Mouse (Mus musculus) MEL (cell line): Measurements from ENCODE around the gene Gm609. TPM values are rescaled to one million over a fixed set of nuclear protein-coding genes. Genes with fewer than 3 reads are reported as not detected.

Source experiments
- DNase-seq: peaks from one replicate; pipeline ENCODE4 v3.0.0; 2011; ENCODE audit warnings: low read depth, low spot score
- H3K27ac ChIP-seq: 2 replicates; pipeline ENCODE4 v1.5.1; 2012; ENCODE audit warnings: low read depth, mild to moderate bottlenecking, control low read depth, low read length, moderate library complexity; ENCODE audit not compliant: control insufficient read depth
- H3K27me3 ChIP-seq, 2 experiments: fragments of 150-350 bp in 1 of 2; sonication (generic) in 1 of 2; 2 replicates each; pipeline ENCODE4 v1.6.1; 2012; ENCODE audit warnings: low read length in 2 of 2, mild to moderate bottlenecking in 2 of 2, improper control_type of control experiment in 1 of 2, moderate library complexity in 1 of 2; ENCODE audit not compliant: insufficient read depth in 2 of 2, control insufficient read depth in 1 of 2
- H3K36me3 ChIP-seq, 2 experiments: 2 replicates each; pipeline ENCODE4 v1.6.1; 2012 to 2014; ENCODE audit warnings: low read length in 2 of 2, improper control_type of control experiment in 1 of 2, inconsistent platforms in 1 of 2, mild to moderate bottlenecking in 1 of 2; ENCODE audit not compliant: insufficient read depth in 2 of 2, control insufficient read depth in 1 of 2
- H3K4me1 ChIP-seq, 2 experiments: fragments of 150-350 bp in 1 of 2; sonication (generic) in 1 of 2; 2 replicates each; pipeline ENCODE4 v1.6.1; 2012; ENCODE audit warnings: low read length in 2 of 2, improper control_type of control experiment in 1 of 2, mild to moderate bottlenecking in 1 of 2; ENCODE audit not compliant: insufficient read depth in 2 of 2, control insufficient read depth in 1 of 2
- H3K4me3 ChIP-seq, 2 experiments: fragments of 150-350 bp in 1 of 2; sonication (generic) in 1 of 2; 2 replicates each; pipeline ENCODE4 v1.5.1; 2012; ENCODE audit warnings: low read depth in 2 of 2, low read length in 2 of 2, mild to moderate bottlenecking in 2 of 2, moderate library complexity in 2 of 2, control low read depth in 1 of 2, improper control_type of control experiment in 1 of 2; ENCODE audit not compliant: control insufficient read depth in 1 of 2, insufficient read depth in 1 of 2
- H3K79me2 ChIP-seq: 2 replicates; pipeline ENCODE4 v1.6.1; 2012; ENCODE audit warnings: mild to moderate bottlenecking, low read length, moderate library complexity; ENCODE audit not compliant: control insufficient read depth, poor library complexity, insufficient read depth
- H3K9ac ChIP-seq: 2 replicates; pipeline ENCODE4 v1.6.1; 2012; ENCODE audit warnings: low read depth, mild to moderate bottlenecking, control low read depth, low read length, moderate library complexity; ENCODE audit not compliant: control insufficient read depth, poor library complexity, severe bottlenecking
- H3K9me3 ChIP-seq: fragments of 150-350 bp; sonication (generic); replicated peaks from 2 replicates; pipeline ENCODE4 v1.6.1; 2012; ENCODE audit warnings: mild to moderate bottlenecking, low read length, improper control_type of control experiment, moderate library complexity; ENCODE audit not compliant: insufficient read depth
- CHD2 ChIP-seq: IDR thresholded peaks from 2 replicates; pipeline ENCODE4 v1.6.1; 2011; ENCODE audit warnings: low read length, improper control_type of control experiment
- CTCF ChIP-seq, 3 experiments: IDR thresholded peaks in 2 of 3; conservative IDR thresholded peaks in 1 of 3; 2 replicates each; pipeline ENCODE4 v1.5.1; 2011 to 2012; ENCODE audit warnings: low read length in 3 of 3, low read depth in 2 of 3, mild to moderate bottlenecking in 2 of 3, improper control_type of control experiment in 1 of 3, inconsistent platforms in 1 of 3, mixed read lengths in 1 of 3, moderate library complexity in 1 of 3; ENCODE audit not compliant: control insufficient read depth in 1 of 3, insufficient read depth in 1 of 3, poor library complexity in 1 of 3, severe bottlenecking in 1 of 3
- EP300 ChIP-seq, 2 experiments: IDR thresholded peaks; 2 replicates each; pipeline ENCODE4 v1.6.1; 2011; ENCODE audit warnings: improper control_type of control experiment in 2 of 2, low read length in 2 of 2, low read depth in 1 of 2, mild to moderate bottlenecking in 1 of 2
- ETS1 ChIP-seq: IDR thresholded peaks from 2 replicates; pipeline ENCODE4 v1.6.1; 2012; ENCODE audit warnings: low read depth, mild to moderate bottlenecking, inconsistent platforms, low read length, improper control_type of control experiment, moderate library complexity
- MAX ChIP-seq: IDR thresholded peaks from 2 replicates; pipeline ENCODE4 v1.6.1; 2011; ENCODE audit warnings: low read length, improper control_type of control experiment
- MEF2A ChIP-seq: IDR thresholded peaks from 2 replicates; pipeline ENCODE4 v1.6.1; 2014; ENCODE audit warnings: low read depth, mild to moderate bottlenecking, inconsistent platforms, low read length, improper control_type of control experiment; ENCODE audit not compliant: poor library complexity, insufficient replicate concordance, severe bottlenecking; ENCODE audit errors: extremely low read depth
- NELFE ChIP-seq: IDR thresholded peaks from 2 replicates; pipeline ENCODE4 v1.6.1; 2011; ENCODE audit warnings: low read depth, low read length, improper control_type of control experiment
- POLR2A ChIP-seq, 2 experiments: IDR thresholded peaks; 2 replicates each; pipeline ENCODE4 v1.6.1; 2011 to 2012; ENCODE audit warnings: low read length in 2 of 2, mild to moderate bottlenecking in 2 of 2, control low read depth in 1 of 2, improper control_type of control experiment in 1 of 2, low read depth in 1 of 2, moderate library complexity in 1 of 2; ENCODE audit not compliant: control insufficient read depth in 1 of 2, insufficient read depth in 1 of 2, poor library complexity in 1 of 2
- POLR2AphosphoS2 ChIP-seq: IDR thresholded peaks from 2 replicates; pipeline ENCODE4 v1.6.1; 2011; ENCODE audit warnings: low read length, improper control_type of control experiment
- POLR2AphosphoS5 ChIP-seq: IDR thresholded peaks from 2 replicates; pipeline ENCODE4 v1.6.1; 2012; ENCODE audit warnings: low read depth, borderline replicate concordance, mild to moderate bottlenecking, inconsistent platforms, low read length, moderate library complexity, mixed read lengths
- RAD21 ChIP-seq: IDR thresholded peaks from 2 replicates; pipeline ENCODE4 v1.6.1; 2011; ENCODE audit warnings: mild to moderate bottlenecking, low read depth, low read length, improper control_type of control experiment
- SIN3A ChIP-seq: IDR thresholded peaks from 2 replicates; pipeline ENCODE4 v1.6.1; 2012; ENCODE audit warnings: low read length, improper control_type of control experiment, inconsistent platforms
- SMC3 ChIP-seq: IDR thresholded peaks from 2 replicates; pipeline ENCODE4 v1.6.1; 2011; ENCODE audit warnings: low read depth, low read length, improper control_type of control experiment
- TCF12 ChIP-seq: IDR thresholded peaks from 2 replicates; pipeline ENCODE4 v1.6.1; 2014; ENCODE audit warnings: low read depth, mild to moderate bottlenecking, inconsistent platforms, low read length, improper control_type of control experiment, moderate library complexity
- USF2 ChIP-seq, 2 experiments: IDR thresholded peaks; 2 replicates each; pipeline ENCODE4 v1.6.1; 2011 to 2012; ENCODE audit warnings: improper control_type of control experiment in 2 of 2, low read length in 2 of 2, borderline replicate concordance in 1 of 2, inconsistent platforms in 1 of 2, low read depth in 1 of 2, mild to moderate bottlenecking in 1 of 2; ENCODE audit not compliant: insufficient read depth in 1 of 2
- ZMIZ1 ChIP-seq: IDR thresholded peaks from 2 replicates; pipeline ENCODE4 v1.6.1; 2012; ENCODE audit warnings: low read depth, mild to moderate bottlenecking, inconsistent platforms, low read length, improper control_type of control experiment, moderate library complexity
- ZNF384 ChIP-seq: IDR thresholded peaks from 2 replicates; pipeline ENCODE4 v1.6.1; 2012; ENCODE audit warnings: low read depth, mild to moderate bottlenecking, inconsistent platforms, low read length, improper control_type of control experiment
- polyA plus RNA-seq, 2 experiments: library from polyadenylated mRNA; stranded (reverse) in 1 of 2; unstranded in 1 of 2; fragments of >175 nt in 1 of 2; fragments of >200 nt in 1 of 2; gene quantifications; 2 replicates each; pipeline versions ENCODE4 v1.2.1 to v1.2.4; 2012; ENCODE audit warnings: low replicate concordance in 2 of 2, low read depth in 1 of 2; ENCODE audit not compliant: insufficient read length in 2 of 2, insufficient read depth in 1 of 2, missing spikeins in 1 of 2
- total RNA-seq: library from RNA; depleted of rRNA; stranded (reverse); fragments of 300-350 nt; gene quantifications from 2 replicates; pipeline ENCODE4 v1.2.3, GENCODE M21; 2012

Gene Gm609
- total and polyA plus RNA-seq, 3 experiments = 0.03 TPM; not detected in 2

DNA sequence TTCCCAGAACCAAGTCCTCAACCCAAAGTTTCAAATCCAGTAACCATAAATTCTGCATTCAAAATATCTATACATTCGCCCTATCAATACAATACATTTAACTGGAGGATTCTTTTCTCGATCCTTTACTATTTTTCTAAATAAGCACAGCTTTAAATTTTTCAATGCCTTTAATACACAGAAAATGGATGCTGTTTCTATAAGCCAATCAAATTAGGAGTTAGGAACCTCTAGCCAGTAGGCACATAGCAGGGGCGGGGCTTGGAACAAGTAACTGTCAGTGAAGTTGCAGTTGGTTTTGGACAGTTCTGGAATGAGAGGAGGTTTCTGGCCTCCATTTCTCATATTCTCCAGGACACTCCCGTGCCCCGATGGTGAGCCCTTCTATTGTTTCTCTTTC is 42.2 kb upstream of the Gm609 start, which contains the start of gene Slc9c1:
Slc9c1 (plus strand) TSS at position 301 of the 400 bp plus-strand sequence.
- no peaks in the 10 kb centered on the region for H3K4me1 ChIP-seq
- H3K4me3 ChIP-seq = no peak within 1 kb of the TSS
- H3K9ac ChIP-seq = no peak within 1 kb of the TSS
- H3K79me2 ChIP-seq = no peaks in the 10 kb centered on the region
- H3K9me3 ChIP-seq = no peaks in the 10 kb centered on the region
- no peak for DNase-seq
- H3K36me3 ChIP-seq = no peaks in the 10 kb centered on the region
- H3K27ac ChIP-seq = no peak within 1 kb of the TSS
- H3K27me3 ChIP-seq = no peaks in the 10 kb centered on the region
- TF ChIP-seq ETS1 (no peak), SIN3A (no peak), ZMIZ1 (no peak), MAX (no peak), RAD21 (no peak), NELFE (no peak)

DNA sequence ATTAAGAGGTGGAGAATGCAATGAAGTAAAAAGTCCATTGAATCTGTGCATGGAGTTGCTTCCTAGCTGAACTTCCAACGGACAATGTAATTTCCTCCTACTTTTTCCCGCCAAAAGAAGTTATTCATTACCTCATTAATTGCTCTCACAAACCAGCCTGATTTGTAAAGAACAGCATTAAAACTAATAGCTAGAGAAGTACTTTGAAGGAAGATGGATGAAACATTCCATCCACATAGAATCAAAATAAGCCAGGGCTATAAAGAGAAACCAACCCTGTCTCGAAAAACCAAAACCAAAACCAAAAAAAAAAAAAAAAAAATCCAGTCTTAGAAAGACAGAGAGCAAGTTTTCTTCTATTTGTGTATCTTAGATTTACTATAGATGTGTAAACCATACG is 39.2 kb upstream of the Gm609 start, which contains the start of gene Gm17783:
Gm17783 (minus strand) TSS at position 101 of the 400 bp plus-strand sequence.
- Histone ChIP-seq H3K27me3 (no peaks in the 10 kb centered on the region), H3K4me1 (no peaks in the 10 kb centered on the region), H3K9me3 (no peaks in the 10 kb centered on the region), H3K36me3 (no peaks in the 10 kb centered on the region), H3K9ac (no peak within 1 kb of the TSS), H3K4me3 (no peak within 1 kb of the TSS), H3K79me2 (no peaks in the 10 kb centered on the region), H3K27ac (no peak within 1 kb of the TSS)
- no peak for DNase-seq
- TF ChIP-seq ZNF384 (no peak), SMC3 (no peak), ZMIZ1 (no peak), EP300 (IDR thresholded peaks at IDR 0.05; ENCODE audit: low read depth in 1 of 2, low read length in 2 of 2) (no peak), CHD2 (no peak), USF2 (IDR thresholded peaks at IDR 0.05; ENCODE audit: borderline replicate concordance in 1 of 2, insufficient read depth in 1 of 2, low read depth in 1 of 2, low read length in 2 of 2) (no peak)

DNA sequence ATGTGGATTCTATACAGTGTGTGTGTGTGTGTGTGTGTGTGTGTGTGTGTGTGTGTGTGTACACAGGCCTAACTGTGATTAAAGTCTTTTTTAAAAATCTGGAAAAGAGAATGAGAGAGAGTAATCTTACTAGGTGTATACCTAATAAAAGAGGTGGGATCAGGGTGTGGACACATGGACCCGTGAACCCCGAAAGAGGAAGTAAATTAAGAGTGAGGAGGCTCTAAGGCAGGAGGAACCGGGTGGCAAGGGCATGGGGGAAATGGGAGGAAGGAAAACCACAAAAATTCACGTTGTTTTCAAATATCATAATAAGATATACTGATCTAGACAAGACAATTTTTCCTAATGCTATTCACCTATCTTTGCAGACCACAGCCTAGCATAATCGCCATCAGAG is 32.8 kb upstream of the Gm609 start:
- no peaks in the 10 kb centered on the region for H3K9me3 ChIP-seq
- DNase-seq = no peak
- TF ChIP-seq NELFE = no peak
- no peak for TF ChIP-seq USF2 (IDR thresholded peaks at IDR 0.05; ENCODE audit: borderline replicate concordance in 1 of 2, insufficient read depth in 1 of 2, low read depth in 1 of 2, low read length in 2 of 2)
- no peak for TF ChIP-seq POLR2AphosphoS2
- no peak for TF ChIP-seq POLR2AphosphoS5
- no peak for TF ChIP-seq CTCF (IDR thresholded peaks at IDR 0.05 in 2 of 3, conservative IDR thresholded peaks at IDR 0.05 in 1 of 3; ENCODE audit: control insufficient read depth in 1 of 3, insufficient read depth in 1 of 3, low read depth in 2 of 3, low read length in 3 of 3, poor library complexity in 1 of 3, severe bottlenecking in 1 of 3)
- TF ChIP-seq TCF12 = no peak
- no peak for TF ChIP-seq POLR2A (IDR thresholded peaks at IDR 0.05; ENCODE audit: control insufficient read depth in 1 of 2, insufficient read depth in 1 of 2, low read depth in 1 of 2, low read length in 2 of 2, poor library complexity in 1 of 2)
- TF ChIP-seq MEF2A = no peak
- no peak overlapping the region for H3K9ac ChIP-seq
- no peaks in the 10 kb centered on the region for H3K79me2 ChIP-seq
- H3K27me3 ChIP-seq = peaks cover 0 to 1% of the 10 kb centered on the region in 2 experiments; a peak in 1 of 4 replicates
- no peak overlapping the region for H3K4me3 ChIP-seq
- H3K27ac ChIP-seq = no peak overlapping the region
- H3K36me3 ChIP-seq = no peaks in the 10 kb centered on the region
- H3K4me1 ChIP-seq = no peaks in the 10 kb centered on the region
